Mouse (Mus musculus) hindbrain, embryonic 12.5 days (tissue): ENCODE data around the gene Smad9. TPM values are rescaled to one million over a fixed set of nuclear protein-coding genes. Genes with fewer than 3 reads are reported as not detected.
A peak's percentile ranks its signal among the peaks of the same experiment; 100 is the strongest.

ENCODE experiments used
- ATAC-seq: fragments of 200-750 bp; cut with Nextera tagmentation; 2 replicates; pipeline ENCODE4 v1.8.0; 2017; ENCODE audit warnings: moderate TSS enrichment; ENCODE audit not compliant: low FRiP score
- H3K27ac ChIP-seq: fragments of 300-500 bp; sonication (generic); 2 replicates; pipeline ENCODE4 v1.5.1; 2016; ENCODE audit warnings: mild to moderate bottlenecking
- H3K27me3 ChIP-seq: fragments of 300-500 bp; sonication (generic); 2 replicates; pipeline ENCODE4 v1.6.1; 2016; ENCODE audit warnings: mild to moderate bottlenecking
- H3K36me3 ChIP-seq: fragments of 300-500 bp; sonication (generic); 2 replicates; pipeline ENCODE4 v1.6.1; 2016; ENCODE audit warnings: mild to moderate bottlenecking
- H3K4me1 ChIP-seq: fragments of 300-500 bp; sonication (generic); 2 replicates; pipeline ENCODE4 v1.6.1; 2016
- H3K4me2 ChIP-seq: fragments of 300-500 bp; sonication (generic); replicated peaks from 2 replicates; pipeline ENCODE4 v1.6.1; 2016; ENCODE audit warnings: mild to moderate bottlenecking
- H3K4me3 ChIP-seq: fragments of 300-500 bp; sonication (generic); 2 replicates; pipeline ENCODE4 v1.5.1; 2016; ENCODE audit warnings: mild to moderate bottlenecking
- H3K9ac ChIP-seq: fragments of 300-500 bp; sonication (generic); 2 replicates; pipeline ENCODE4 v1.6.1; 2016; ENCODE audit warnings: mild to moderate bottlenecking, moderate library complexity
- H3K9me3 ChIP-seq: fragments of 300-500 bp; sonication (generic); replicated peaks from 2 replicates; pipeline ENCODE4 v1.6.1; 2016; ENCODE audit warnings: mild to moderate bottlenecking
- whole genome bisulfite sequencing: fragments of 180-500 bp; shearing (Covaris S2); methylation state at CpG from one replicate; pipeline ENCODE4 v1.1.7; 2016; 5-methylcytosine and 5-hydroxymethylcytosine counted together
- polyA plus RNA-seq: library from polyadenylated mRNA; unstranded; fragments of >200 nt; fragmentation: Nextera tagmentation; extraction: Ambion mirVana; gene quantifications from 2 replicates; pipeline ENCODE4 v1.2.1, GENCODE M21; 2016

Smad9 gene
- polyA plus RNA-seq, 1 experiment from 2014 or later: 0.66 TPM

GRCm38 (mm10) chr3:54795379-54795778 is 40.0 kb downstream of the Smad9 start:
- 91% methylated on average over 5 of the region's 5 CpGs for WGBS
- no peak overlapping the region for H3K27ac ChIP-seq
- no peaks in the 10 kb centered on the region; the same call in 1 of the 2 replicates for H3K36me3 ChIP-seq
- no peak overlapping the region for H3K9ac ChIP-seq
- no peak overlapping the region for H3K4me2 ChIP-seq
- peaks cover 7% of the 10 kb centered on the region; the same call in 1 of the 2 replicates for H3K9me3 ChIP-seq
- no peaks in the 10 kb centered on the region for H3K27me3 ChIP-seq
- no peak overlapping the region for H3K4me3 ChIP-seq
- H3K4me1 ChIP-seq: no peaks in the 10 kb centered on the region
- ATAC-seq: no peak

- H3K4me2 ChIP-seq: no peak overlapping the region
Observed at GRCm38 (mm10) chr3:54795806-54796205, 40.4 kb downstream of the Smad9 start.

GRCm38 (mm10) chr3:54797211-54797610 is 41.8 kb downstream of the Smad9 start:
- Histone ChIP-seq H3K4me1 (no peaks in the 10 kb centered on the region), H3K36me3 (no peaks in the 10 kb centered on the region; the same call in 1 of the 2 replicates), H3K9ac (no peak overlapping the region), H3K4me3 (no peak overlapping the region), H3K9me3 (peaks cover 7% of the 10 kb centered on the region; the same call in 1 of the 2 replicates), H3K27me3 (no peaks in the 10 kb centered on the region), H3K27ac (no peak overlapping the region), H3K4me2 (no peak overlapping the region)
- 44% methylated on average over 16 of the region's 16 CpGs for WGBS
- no peak for ATAC-seq

More at GRCm38 (mm10) chr3:54795806-54796205, 40.4 kb downstream of the Smad9 start:
- WGBS: 95% methylated on average over 1 of the region's 1 CpGs
- H3K27ac ChIP-seq: no peak overlapping the region
- H3K9ac ChIP-seq: no peak overlapping the region
- H3K9me3 ChIP-seq: peaks cover 7% of the 10 kb centered on the region; the same call in 1 of the 2 replicates
- no peaks in the 10 kb centered on the region for H3K27me3 ChIP-seq
- H3K36me3 ChIP-seq: no peaks in the 10 kb centered on the region; the same call in 1 of the 2 replicates
- no peak for ATAC-seq
- no peak overlapping the region for H3K4me3 ChIP-seq
- no peaks in the 10 kb centered on the region for H3K4me1 ChIP-seq

GRCm38 (mm10) chr3:54803713-54804112 is 48.3 kb downstream of the Smad9 start:
- 95% methylated on average over 8 of the region's 8 CpGs for WGBS
- Histone ChIP-seq H3K27me3 (no peaks in the 10 kb centered on the region), H3K9ac (no peak overlapping the region), H3K36me3 (peaks cover 12% of the 10 kb centered on the region), H3K27ac (no peak overlapping the region), H3K4me3 (no peak overlapping the region), H3K4me2 (no peak overlapping the region), H3K9me3 (no peaks in the 10 kb centered on the region), H3K4me1 (peaks cover 22% of the 10 kb centered on the region)
- no peak for ATAC-seq

GRCm38 (mm10) chr3:54807061-54807661 is 51.8 kb downstream of the Smad9 start:
- H3K4me2 ChIP-seq: peak overlapping the region; percentile 95
- H3K4me1 ChIP-seq: peaks cover 22% of the 10 kb centered on the region
- under 1% methylated on average over 45 of the region's 56 CpGs for WGBS
- no peaks in the 10 kb centered on the region for H3K27me3 ChIP-seq
- peak overlapping the region; percentile 96 for H3K27ac ChIP-seq
- no peaks in the 10 kb centered on the region for H3K9me3 ChIP-seq
- ATAC-seq: no peak; the same call in none of the 2 replicates
- H3K36me3 ChIP-seq: peaks cover 12% of the 10 kb centered on the region
- peak overlapping the region; percentile 87 for H3K4me3 ChIP-seq
- peak overlapping the region; percentile 89 for H3K9ac ChIP-seq

GRCm38 (mm10) chr3:54807666-54808217 is 52.4 kb downstream of the Smad9 start, which contains the start of gene Rfxap:
Gene Rfxap (minus strand): TSS chr3:54807791.
- Histone ChIP-seq H3K4me3 (peak within 1 kb of the TSS; percentile 87), H3K4me2 (peak within 1 kb of the TSS; percentile 95), H3K36me3 (peaks cover 12% of the 10 kb centered on the region), H3K4me1 (peaks cover 22% of the 10 kb centered on the region), H3K9me3 (no peaks in the 10 kb centered on the region), H3K27me3 (no peaks in the 10 kb centered on the region), H3K9ac (peak within 1 kb of the TSS; percentile 89), H3K27ac (peak within 1 kb of the TSS; percentile 96)
- peak; percentile 95 for ATAC-seq
- WGBS: 0% methylated on average over 52 of the region's 52 CpGs

- Histone ChIP-seq H3K4me1 (peaks cover 22% of the 10 kb centered on the region), H3K9ac (no peak overlapping the region), H3K4me3 (no peak overlapping the region), H3K36me3 (peaks cover 4% of the 10 kb centered on the region), H3K4me2 (no peak overlapping the region), H3K9me3 (no peaks in the 10 kb centered on the region), H3K27me3 (no peaks in the 10 kb centered on the region), H3K27ac (no peak overlapping the region)
- 73% methylated on average over 5 of the region's 5 CpGs for WGBS
- no peak for ATAC-seq
Observed at GRCm38 (mm10) chr3:54809111-54809510, 53.7 kb downstream of the Smad9 start.

- no peak overlapping the region for H3K27ac ChIP-seq
- no peak overlapping the region for H3K9ac ChIP-seq
- peaks cover 7% of the 10 kb centered on the region for H3K4me1 ChIP-seq
- WGBS: 38% methylated on average over 1 of the region's 1 CpGs
- no peak overlapping the region for H3K4me3 ChIP-seq
- H3K4me2 ChIP-seq: no peak overlapping the region
- no peak for ATAC-seq
- no peaks in the 10 kb centered on the region for H3K27me3 ChIP-seq
- H3K36me3 ChIP-seq: no peaks in the 10 kb centered on the region
- H3K9me3 ChIP-seq: no peaks in the 10 kb centered on the region
Observed at GRCm38 (mm10) chr3:54811616-54812015, 56.2 kb downstream of the Smad9 start.

GRCm38 (mm10) chr3:54813418-54813988 is 58.1 kb downstream of the Smad9 start:
- H3K27me3 ChIP-seq: no peaks in the 10 kb centered on the region
- no peak overlapping the region for H3K4me2 ChIP-seq
- H3K9ac ChIP-seq: no peak overlapping the region
- whole genome bisulfite sequencing: 73% methylated on average over 6 of the region's 6 CpGs
- no peak overlapping the region for H3K4me3 ChIP-seq
- H3K4me1 ChIP-seq: no peaks in the 10 kb centered on the region
- ATAC-seq: no peak
- H3K27ac ChIP-seq: no peak overlapping the region
- H3K36me3 ChIP-seq: no peaks in the 10 kb centered on the region
- no peaks in the 10 kb centered on the region for H3K9me3 ChIP-seq

GRCm38 (mm10) chr3:54814622-54815021 is 59.2 kb downstream of the Smad9 start:
- Histone ChIP-seq H3K4me1 (no peaks in the 10 kb centered on the region), H3K9ac (no peak overlapping the region), H3K4me2 (no peak overlapping the region), H3K4me3 (no peak overlapping the region), H3K9me3 (no peaks in the 10 kb centered on the region), H3K36me3 (no peaks in the 10 kb centered on the region), H3K27me3 (no peaks in the 10 kb centered on the region), H3K27ac (no peak overlapping the region)
- ATAC-seq: no peak
- 77% methylated on average over 6 of the region's 6 CpGs for WGBS

- H3K4me1 ChIP-seq: no peaks in the 10 kb centered on the region
- no peaks in the 10 kb centered on the region for H3K27me3 ChIP-seq
- H3K27ac ChIP-seq: no peak overlapping the region
- H3K9me3 ChIP-seq: no peaks in the 10 kb centered on the region
- H3K36me3 ChIP-seq: no peaks in the 10 kb centered on the region
- H3K4me2 ChIP-seq: no peak overlapping the region
- no peak overlapping the region for H3K4me3 ChIP-seq
- ATAC-seq: 0 out of 2 replicates have a peak, but pooled peaks have one; percentile 46
- no peak overlapping the region for H3K9ac ChIP-seq
- WGBS: 20% methylated on average over 3 of the region's 3 CpGs
Observed at GRCm38 (mm10) chr3:54815292-54815691, 59.9 kb downstream of the Smad9 start.

- H3K9me3 ChIP-seq: no peaks in the 10 kb centered on the region
- H3K4me3 ChIP-seq: no peak overlapping the region
- 69% methylated on average over 5 of the region's 5 CpGs for WGBS
- H3K9ac ChIP-seq: no peak overlapping the region
- H3K27me3 ChIP-seq: no peaks in the 10 kb centered on the region
- no peaks in the 10 kb centered on the region for H3K4me1 ChIP-seq
- no peak for ATAC-seq
- no peak overlapping the region for H3K4me2 ChIP-seq
- H3K27ac ChIP-seq: no peak overlapping the region
- no peaks in the 10 kb centered on the region for H3K36me3 ChIP-seq
Observed at GRCm38 (mm10) chr3:54822526-54822925, 67.1 kb downstream of the Smad9 start.
